Mouse (Mus musculus): ENCODE results near the gene Armt1.

GRCm38 (mm10) chr10:4460201-4460600 lies 27.9 kb downstream of the Armt1 start:
- TF ChIP-seq CTCF (IDR thresholded peaks at IDR 0.05; ENCODE audit: extremely low read depth, insufficient read length, insufficient replicate concordance, low read depth, low read length) (no peak), POLR2A (IDR thresholded peaks at IDR 0.05; ENCODE audit: low read depth, low read length) (no peak)

Measured in small intestine, adult 2 months (tissue).